Mouse (Mus musculus): ENCODE measurements around the gene Asic2.

DNA sequence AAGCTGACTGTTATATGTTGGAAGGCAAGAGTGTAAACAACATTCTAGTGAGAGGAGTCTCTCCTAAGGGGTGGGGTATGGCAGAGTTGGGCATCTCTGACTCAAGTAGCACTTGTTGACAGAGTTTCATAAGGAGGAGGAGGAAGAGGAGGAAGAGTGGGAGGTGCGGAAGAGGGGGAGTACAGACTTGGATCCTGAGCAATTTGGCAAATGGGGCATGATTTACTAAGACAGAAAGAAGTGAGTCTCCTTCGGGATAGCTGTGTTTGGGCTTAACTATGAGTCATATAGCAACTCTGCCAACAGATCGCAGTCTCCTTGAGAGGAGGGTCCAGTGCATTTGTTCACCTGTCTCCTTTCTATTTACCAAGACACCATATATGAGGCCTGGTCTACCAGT, 549.1 kb downstream of the Asic2 start:
- TF ChIP-seq CTCF (IDR thresholded peaks at IDR 0.05; ENCODE audit: control insufficient read depth, insufficient read depth, low read length) (no peak), POLR2A (IDR thresholded peaks at IDR 0.05; ENCODE audit: borderline replicate concordance, control insufficient read depth, low read depth, low read length) (no peak)
